Mouse (Mus musculus) lung, embryonic 16.5 days (tissue): Measurements from ENCODE around the gene P2rx4. TPM values are rescaled to one million over a fixed set of nuclear protein-coding genes. Genes with fewer than 3 reads are reported as not detected.
"Not testable (repeated sequence)": the region's sequence is repeated elsewhere in the genome, so short reads cannot be mapped to it uniquely, and the experiment has no call there.

Experiments
- ATAC-seq: fragments of 200-750 bp; cut with Nextera tagmentation; 2 replicates; pipeline ENCODE4 v1.8.0; 2017; ENCODE audit warnings: low read depth, mild to moderate bottlenecking, moderate library complexity
- H3K27ac ChIP-seq: fragments of 300-500 bp; sonication (generic); 2 replicates; pipeline ENCODE4 v1.5.1; 2014; ENCODE audit warnings: mild to moderate bottlenecking, control low read depth, low read length
- H3K27me3 ChIP-seq: fragments of 300-500 bp; sonication (generic); 2 replicates; pipeline ENCODE4 v1.6.1; 2014; ENCODE audit warnings: low read depth, low read length, mixed read lengths; ENCODE audit not compliant: control insufficient read depth, insufficient read depth
- H3K36me3 ChIP-seq: fragments of 300-500 bp; sonication (generic); 2 replicates; pipeline ENCODE4 v1.6.1; 2014; ENCODE audit warnings: low read length; ENCODE audit not compliant: control insufficient read depth, insufficient read depth
- H3K4me1 ChIP-seq: fragments of 300-500 bp; sonication (generic); replicated peaks from 2 replicates; pipeline ENCODE4 v1.6.1; 2014; ENCODE audit warnings: low read length, mixed read lengths; ENCODE audit not compliant: control insufficient read depth, insufficient read depth
- H3K4me2 ChIP-seq: fragments of 300-500 bp; sonication (generic); 2 replicates; pipeline ENCODE4 v1.6.1; 2014; ENCODE audit warnings: low read depth, low read length, control low read depth
- H3K4me3 ChIP-seq: fragments of 300-500 bp; sonication (generic); 2 replicates; pipeline ENCODE4 v1.5.1; 2014; ENCODE audit warnings: mild to moderate bottlenecking, low read length, control low read depth
- H3K9ac ChIP-seq: fragments of 300-500 bp; sonication (generic); 2 replicates; pipeline ENCODE4 v1.6.1; 2014; ENCODE audit warnings: low read length, control low read depth
- H3K9me3 ChIP-seq: fragments of 300-500 bp; sonication (generic); 2 replicates; pipeline ENCODE4 v1.6.1; 2016; ENCODE audit warnings: low read length; ENCODE audit not compliant: control insufficient read depth
- WGBS: fragments of 180-500 bp; shearing (Covaris S2); extraction: QIAGEN DNeasy Blood & Tissue Kit; methylation state at CpG from one replicate; pipeline ENCODE4 v1.1.7; 2014; 5-methylcytosine and 5-hydroxymethylcytosine counted together
- polyA plus RNA-seq: library from polyadenylated mRNA; unstranded; fragments of >200 nt; fragmentation: Nextera tagmentation; extraction: Ambion mirVana; gene quantifications from 2 replicates; pipeline ENCODE4 v1.2.1, GENCODE M21; 2015

Gene P2rx4
- polyA plus RNA-seq: 19.6 and 22.7 TPM in 2 replicates

GRCm38 (mm10) chr5:122707276-122708181 is at the start of gene P2rx4:
P2rx4 (plus strand) TSS chr5:122707544.
- peak; percentile 91 for ATAC-seq
- no peaks in the 10 kb centered on the region for H3K27me3 ChIP-seq
- H3K4me3 ChIP-seq: peak within 1 kb of the TSS; percentile 71
- H3K4me2 ChIP-seq: peak within 1 kb of the TSS; percentile 94
- no peaks in the 10 kb centered on the region for H3K36me3 ChIP-seq
- H3K9me3 ChIP-seq: no peaks in the 10 kb centered on the region
- H3K9ac ChIP-seq: peak within 1 kb of the TSS; percentile 78
- H3K4me1 ChIP-seq: peaks cover 3% of the 10 kb centered on the region
- H3K27ac ChIP-seq: peak within 1 kb of the TSS; percentile 77
- under 1% methylated on average over 62 of the region's 66 CpGs for WGBS

GRCm38 (mm10) chr5:122662501-122662900 is 44.8 kb upstream of the P2rx4 start:
- no peaks in the 10 kb centered on the region for H3K27me3 ChIP-seq
- no peaks in the 10 kb centered on the region for H3K36me3 ChIP-seq
- no peak overlapping the region for H3K4me2 ChIP-seq
- no peak overlapping the region for H3K9ac ChIP-seq
- H3K4me3 ChIP-seq: no peak overlapping the region
- ATAC-seq: no peak
- H3K27ac ChIP-seq: no peak overlapping the region
- no peaks in the 10 kb centered on the region for H3K4me1 ChIP-seq
- no peaks in the 10 kb centered on the region for H3K9me3 ChIP-seq
- WGBS: 94% methylated on average over 6 of the region's 6 CpGs

GRCm38 (mm10) chr5:122665036-122665435 is 42.3 kb upstream of the P2rx4 start:
- H3K4me2 ChIP-seq: no peak overlapping the region
- H3K4me1 ChIP-seq: no peaks in the 10 kb centered on the region
- WGBS: 28% methylated on average over 5 of the region's 5 CpGs
- no peaks in the 10 kb centered on the region for H3K36me3 ChIP-seq
- H3K27ac ChIP-seq: no peak overlapping the region
- H3K9ac ChIP-seq: no peak overlapping the region
- no peaks in the 10 kb centered on the region for H3K27me3 ChIP-seq
- no peak overlapping the region for H3K4me3 ChIP-seq
- no peak for ATAC-seq
- no peaks in the 10 kb centered on the region for H3K9me3 ChIP-seq

GRCm38 (mm10) chr5:122668981-122669897 is 38.1 kb upstream of the P2rx4 start:
- Histone ChIP-seq H3K4me1 (no peaks in the 10 kb centered on the region), H3K27ac (no peak overlapping the region), H3K4me3 (no peak overlapping the region), H3K9me3 (no peaks in the 10 kb centered on the region), H3K36me3 (no peaks in the 10 kb centered on the region), H3K4me2 (no peak overlapping the region), H3K9ac (no peak overlapping the region), H3K27me3 (no peaks in the 10 kb centered on the region)
- WGBS: 49% methylated on average over 15 of the region's 15 CpGs
- ATAC-seq: no peak

GRCm38 (mm10) chr5:122671641-122672040 is 35.7 kb upstream of the P2rx4 start:
- not testable (repeated sequence) for H3K27ac ChIP-seq, H3K27me3 ChIP-seq, H3K4me3 ChIP-seq, H3K4me2 ChIP-seq, H3K36me3 ChIP-seq, H3K4me1 ChIP-seq, H3K9ac ChIP-seq, H3K9me3 ChIP-seq, ATAC-seq
- 69% methylated on average over 7 of the region's 7 CpGs for WGBS

- no peaks in the 10 kb centered on the region for H3K4me1 ChIP-seq
- no peak overlapping the region for H3K4me3 ChIP-seq
- no peaks in the 10 kb centered on the region for H3K36me3 ChIP-seq
- no peaks in the 10 kb centered on the region for H3K27me3 ChIP-seq
- H3K9me3 ChIP-seq: no peaks in the 10 kb centered on the region
- no peak overlapping the region for H3K9ac ChIP-seq
- no peak for ATAC-seq
- no peak overlapping the region for H3K27ac ChIP-seq
- 82% methylated on average over 5 of the region's 5 CpGs for WGBS
- H3K4me2 ChIP-seq: no peak overlapping the region
These were observed 35.0 kb upstream of the P2rx4 start for GRCm38 (mm10) chr5:122672298-122672697.

GRCm38 (mm10) chr5:122676002-122676401 is 31.3 kb upstream of the P2rx4 start:
- Histone ChIP-seq H3K4me3 (no peak overlapping the region), H3K36me3 (no peaks in the 10 kb centered on the region), H3K9me3 (no peaks in the 10 kb centered on the region), H3K27me3 (no peaks in the 10 kb centered on the region), H3K4me2 (no peak overlapping the region), H3K9ac (no peak overlapping the region), H3K27ac (no peak overlapping the region), H3K4me1 (no peaks in the 10 kb centered on the region)
- 62% methylated on average over 8 of the region's 8 CpGs for WGBS
- ATAC-seq: no peak

- no peak for ATAC-seq
- 77% methylated on average over 9 of the region's 9 CpGs for WGBS
These were observed 29.4 kb upstream of the P2rx4 start for GRCm38 (mm10) chr5:122677983-122678382.

GRCm38 (mm10) chr5:122679881-122680280 is 27.5 kb upstream of the P2rx4 start:
- Histone ChIP-seq H3K9ac (no peak overlapping the region), H3K27me3 (no peaks in the 10 kb centered on the region), H3K4me3 (no peak overlapping the region), H3K36me3 (no peaks in the 10 kb centered on the region), H3K9me3 (no peaks in the 10 kb centered on the region), H3K4me1 (no peaks in the 10 kb centered on the region), H3K27ac (no peak overlapping the region), H3K4me2 (no peak overlapping the region)
- 85% methylated on average over 8 of the region's 8 CpGs for WGBS
- no peak for ATAC-seq

More at GRCm38 (mm10) chr5:122677983-122678382, 29.4 kb upstream of the P2rx4 start:
- Histone ChIP-seq H3K36me3 (no peaks in the 10 kb centered on the region), H3K4me1 (no peaks in the 10 kb centered on the region), H3K4me3 (no peak overlapping the region), H3K4me2 (no peak overlapping the region), H3K9ac (no peak overlapping the region), H3K27me3 (no peaks in the 10 kb centered on the region), H3K27ac (no peak overlapping the region), H3K9me3 (no peaks in the 10 kb centered on the region)
